ENCODE assay signal across 8 mouse cellular contexts in genomic region chr16:90044004-90044754, GRCm38 (mm10).
A peak's percentile ranks its signal among the peaks of the same experiment; 100 is the strongest.
DNase-seq lines count a peak whose midpoint lies in the region; ATAC-seq lines count a peak whose summit lies in the region.
"Had no signal": no experiment of that assay in that cellular context is flagged by ENCODE, and none has a peak within 500 bp of the region (broad histone marks: within the 10 kb centered on the region; RNA-seq: fewer than 3 reads in every experiment).

No protein-coding gene starts in this region.

- peak; percentile 54; the same call in 1 of the 2 replicates for ATAC-seq in neutrophil, adult 5-6 weeks (ENCODE audit: extremely low read depth, insufficient number of reproducible peaks, low FRiP score, poor library complexity, severe bottlenecking)

- peak; percentile 92 for DNase-seq in MEL-GATA-1-ER (ENCODE audit: extremely low read depth, low read depth)
- peak; percentile 74 for DNase-seq in c-Kit-positive CD71-positive TER-119-positive erythroid progenitor cells, embryonic 14.5 days (ENCODE audit: low spot score)
- DNase-seq in heart, postnatal 4 days = peak; percentile 13
- no peak for DNase-seq in layer of hippocampus, adult 9-10 months (ENCODE audit: low spot score)
- no peak for DNase-seq in gastrocnemius, postnatal 10 days
- DNase-seq in urinary bladder, postnatal 4 days (ENCODE audit: low spot score in 2 of 2) = no peak
- DNase-seq: kidney, postnatal 36 days had no signal

Comparison
In these comparisons a context has a peak if more than half of its experiments do, and no peak if none do; other contexts are left out.
1. DNase-seq: peak in MEL-GATA-1-ER (single experiment), c-Kit-positive CD71-positive TER-119-positive erythroid progenitor cells, embryonic 14.5 days (single experiment) and heart, postnatal 4 days (single experiment); none in layer of hippocampus, adult 9-10 months (single experiment), gastrocnemius, postnatal 10 days (single experiment) and urinary bladder, postnatal 4 days (0 of 2).